Mouse (Mus musculus): ENCODE results near the gene Phf23.

DNA sequence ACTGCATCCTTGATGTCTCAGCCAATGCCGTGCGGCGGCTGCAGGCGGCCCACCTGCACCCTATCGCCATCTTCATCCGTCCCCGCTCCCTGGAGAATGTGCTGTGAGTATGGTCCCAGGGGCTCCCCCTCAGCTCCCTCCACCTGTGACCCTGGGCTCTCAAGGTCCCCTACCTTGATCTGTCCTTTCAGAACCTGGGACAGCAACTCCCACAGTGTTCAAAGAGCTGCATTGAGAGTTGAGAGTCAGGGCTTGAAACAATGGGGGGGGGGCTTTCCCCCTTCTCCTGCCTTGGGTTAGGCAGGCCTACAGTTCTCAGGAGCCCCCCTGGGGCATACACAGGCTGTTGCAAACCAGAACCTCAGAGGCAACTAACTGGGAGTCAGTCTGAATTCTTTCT, 48.1 kb downstream of the Phf23 start:
- TF ChIP-seq CTCF (IDR thresholded peaks at IDR 0.05; ENCODE audit: low read depth, low read length) = no peak
- TF ChIP-seq POLR2A (IDR thresholded peaks at IDR 0.05; ENCODE audit: borderline replicate concordance, low read depth, low read length) = no peak

All from bone marrow macrophage, adult 2 months (primary cell).